Mouse (Mus musculus) embryonic facial prominence, embryonic 11.5 days (tissue): ENCODE measurements around the gene Itih5. TPM values are rescaled to one million over a fixed set of nuclear protein-coding genes. Genes with fewer than 3 reads are reported as not detected.

Experiments used
- ATAC-seq: fragments of 200-750 bp; cut with Nextera tagmentation; replicated peaks from 2 replicates; pipeline ENCODE4 v1.8.0; 2017; ENCODE audit warnings: low read depth; ENCODE audit not compliant: insufficient number of reproducible peaks, low FRiP score, low TSS enrichment
- DNase-seq: peaks from one replicate; pipeline ENCODE4 v3.0.0-alpha.2; 2015; ENCODE audit warnings: low spot score
- H3K27ac ChIP-seq: fragments of 300-500 bp; sonication (generic); replicated peaks from 2 replicates; pipeline ENCODE4 v1.5.1; 2014; ENCODE audit warnings: mild to moderate bottlenecking, low read depth, low read length, control low read depth
- H3K27me3 ChIP-seq: fragments of 300-500 bp; sonication (generic); 2 replicates; pipeline ENCODE4 v1.6.1; 2014; ENCODE audit warnings: mild to moderate bottlenecking, low read length, moderate library complexity, mixed read lengths; ENCODE audit not compliant: control insufficient read depth, insufficient read depth
- H3K36me3 ChIP-seq: fragments of 300-500 bp; sonication (generic); replicated peaks from 2 replicates; pipeline ENCODE4 v1.6.1; 2014; ENCODE audit warnings: low read depth, mild to moderate bottlenecking, low read length, moderate library complexity, mixed read lengths; ENCODE audit not compliant: control insufficient read depth, insufficient read depth
- H3K4me1 ChIP-seq: fragments of 300-500 bp; sonication (generic); 2 replicates; pipeline ENCODE4 v1.6.1; 2014; ENCODE audit warnings: low read length, mixed read lengths; ENCODE audit not compliant: control insufficient read depth, insufficient read depth
- H3K4me2 ChIP-seq: fragments of 300-500 bp; sonication (generic); 2 replicates; pipeline ENCODE4 v1.6.1; 2014; ENCODE audit warnings: low read depth, mild to moderate bottlenecking, control low read depth, low read length, moderate library complexity
- H3K4me3 ChIP-seq: fragments of 300-500 bp; sonication (generic); 2 replicates; pipeline ENCODE4 v1.5.1; 2014; ENCODE audit warnings: low read depth, low read length, control low read depth
- H3K9ac ChIP-seq: fragments of 300-500 bp; sonication (generic); replicated peaks from 2 replicates; pipeline ENCODE4 v1.6.1; 2014; ENCODE audit warnings: mild to moderate bottlenecking, control low read depth, low read length
- H3K9me3 ChIP-seq: fragments of 300-500 bp; sonication (generic); replicated peaks from 2 replicates; pipeline ENCODE4 v1.6.1; 2016; ENCODE audit warnings: mild to moderate bottlenecking, low read length, inconsistent platforms, mixed read lengths; ENCODE audit not compliant: control insufficient read depth
- WGBS: fragments of 180-500 bp; shearing (Covaris S2); extraction: QIAGEN DNeasy Blood & Tissue Kit; methylation state at CpG from one replicate; pipeline ENCODE4 v1.1.7; 2014; 5-methylcytosine and 5-hydroxymethylcytosine counted together
- polyA plus RNA-seq: library from polyadenylated mRNA; unstranded; fragments of >200 nt; fragmentation: Nextera tagmentation; extraction: Ambion mirVana; gene quantifications from 2 replicates; pipeline ENCODE4 v1.2.1, GENCODE M21; 2014

Itih5 gene
- polyA plus RNA-seq, 1 experiment from 2014 or later, result 3.9 TPM

DNA sequence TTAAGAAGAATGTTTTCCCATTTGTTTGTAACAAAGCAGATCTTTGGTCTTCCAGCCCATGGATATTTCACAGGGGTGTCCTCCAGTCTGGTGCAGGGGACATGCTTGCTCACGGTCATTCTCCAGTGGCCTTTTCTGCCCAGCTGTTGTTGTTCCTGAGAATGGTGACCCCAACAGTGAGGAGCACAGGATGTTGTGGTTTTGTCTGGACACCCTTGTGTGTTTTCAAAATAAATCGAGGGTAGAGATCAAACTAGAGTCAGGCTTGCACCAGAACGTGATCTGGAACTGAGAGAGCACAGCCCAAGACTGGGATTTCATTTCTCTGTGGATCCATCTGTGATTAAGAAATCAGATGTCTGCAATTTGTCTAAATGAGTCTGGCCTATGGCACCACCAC is 40.2 kb downstream of the Itih5 start:
- H3K27me3 ChIP-seq, result no peaks in the 10 kb centered on the region
- no peaks in the 10 kb centered on the region for H3K36me3 ChIP-seq
- H3K9me3 ChIP-seq, result no peaks in the 10 kb centered on the region
- no peak overlapping the region for H3K4me2 ChIP-seq
- H3K4me3 ChIP-seq, result no peak overlapping the region
- WGBS, result 46% methylated on average over 3 of the region's 3 CpGs
- no peaks in the 10 kb centered on the region for H3K4me1 ChIP-seq
- ATAC-seq (no peak), DNase-seq (no peak)
- no peak overlapping the region for H3K9ac ChIP-seq
- no peak overlapping the region for H3K27ac ChIP-seq

DNA sequence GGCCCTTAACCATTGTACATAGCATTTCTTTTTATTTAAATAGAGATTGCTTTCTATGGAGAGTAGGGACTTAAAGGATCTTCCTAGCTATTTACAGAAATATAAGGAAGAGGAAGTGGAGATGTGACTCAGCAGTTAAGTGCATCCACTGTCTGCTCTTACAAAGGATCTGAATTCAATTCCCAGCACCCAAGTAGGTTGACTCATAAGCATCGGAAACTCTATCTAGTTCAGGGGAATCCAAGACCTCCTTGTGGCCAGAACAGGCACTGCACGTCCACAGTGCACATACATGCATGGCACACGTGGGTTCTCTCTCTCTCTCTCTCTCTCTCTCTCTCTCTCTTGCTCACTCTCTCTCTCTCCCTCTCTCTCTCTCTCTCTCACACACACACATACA is 41.8 kb downstream of the Itih5 start:
- H3K4me2 ChIP-seq, result no peak overlapping the region
- 86% methylated on average over 3 of the region's 3 CpGs for WGBS
- DNase-seq (peak; percentile 9), ATAC-seq (no peak)
- no peaks in the 10 kb centered on the region for H3K4me1 ChIP-seq
- H3K9me3 ChIP-seq, result no peaks in the 10 kb centered on the region
- H3K27ac ChIP-seq, result no peak overlapping the region
- no peak overlapping the region for H3K9ac ChIP-seq
- H3K4me3 ChIP-seq, result no peak overlapping the region
- H3K36me3 ChIP-seq, result no peaks in the 10 kb centered on the region
- H3K27me3 ChIP-seq, result no peaks in the 10 kb centered on the region

DNA sequence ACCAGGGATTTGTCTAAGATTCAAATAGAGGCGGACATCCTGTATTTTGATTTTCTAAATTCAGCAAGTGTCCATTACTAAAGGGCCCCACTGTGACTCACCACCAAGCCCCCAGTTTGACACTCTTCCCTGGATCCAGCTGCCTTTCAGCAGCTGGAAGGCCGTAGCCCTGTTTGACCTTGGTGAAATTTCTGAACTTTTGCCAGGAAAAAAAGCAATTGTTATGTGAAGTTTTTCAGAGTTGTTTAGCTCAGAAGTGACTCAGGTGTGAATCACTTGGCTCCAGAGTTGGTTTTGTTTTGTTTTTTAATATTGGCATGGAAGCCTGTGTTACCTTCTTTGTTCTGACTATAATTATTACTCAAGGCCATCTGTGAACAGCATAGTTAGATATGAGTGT is 46.0 kb downstream of the Itih5 start:
- no peak overlapping the region for H3K9ac ChIP-seq
- no peaks in the 10 kb centered on the region for H3K36me3 ChIP-seq
- no peak overlapping the region for H3K4me2 ChIP-seq
- no peaks in the 10 kb centered on the region for H3K9me3 ChIP-seq
- no peaks in the 10 kb centered on the region for H3K27me3 ChIP-seq
- H3K4me1 ChIP-seq, result no peaks in the 10 kb centered on the region
- WGBS, result 80% methylated on average over 2 of the region's 2 CpGs
- DNase-seq (no peak), ATAC-seq (no peak)
- H3K4me3 ChIP-seq, result no peak overlapping the region
- H3K27ac ChIP-seq, result no peak overlapping the region

GRCm38 (mm10) chr2:10200736-10201285 is 47.4 kb downstream of the Itih5 start:
- DNase-seq, result no peak

DNA sequence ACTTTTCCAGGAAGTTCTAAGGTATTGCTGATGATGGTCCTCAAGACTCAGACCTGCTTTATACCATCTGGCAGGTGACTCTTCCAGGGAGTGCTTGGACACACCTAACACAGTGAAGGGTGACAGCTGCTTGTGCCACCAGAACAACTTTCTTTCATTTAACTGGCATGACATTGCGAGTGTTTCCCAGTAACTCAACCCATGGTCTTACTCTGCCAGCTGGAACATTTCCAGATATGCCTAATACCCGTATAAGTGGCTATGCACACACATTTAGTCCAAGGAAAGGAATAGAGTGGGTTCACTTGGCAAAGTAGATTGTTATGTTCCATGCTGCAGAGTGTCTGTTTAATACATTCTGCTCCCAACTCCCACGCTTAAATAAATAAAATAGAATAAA is 50.9 kb downstream of the Itih5 start:
- H3K4me3 ChIP-seq, result no peak overlapping the region
- WGBS, result 91% methylated on average over 3 of the region's 3 CpGs
- no peak for ATAC-seq

More at GRCm38 (mm10) chr2:10200736-10201285, 47.4 kb downstream of the Itih5 start:
- Histone ChIP-seq H3K4me1 (no peaks in the 10 kb centered on the region), H3K27ac (no peak overlapping the region), H3K27me3 (no peaks in the 10 kb centered on the region), H3K4me2 (no peak overlapping the region), H3K9me3 (no peaks in the 10 kb centered on the region), H3K36me3 (no peaks in the 10 kb centered on the region), H3K4me3 (no peak overlapping the region), H3K9ac (no peak overlapping the region)
- ATAC-seq, result no peak
- 64% methylated on average over 3 of the region's 3 CpGs for WGBS

DNA sequence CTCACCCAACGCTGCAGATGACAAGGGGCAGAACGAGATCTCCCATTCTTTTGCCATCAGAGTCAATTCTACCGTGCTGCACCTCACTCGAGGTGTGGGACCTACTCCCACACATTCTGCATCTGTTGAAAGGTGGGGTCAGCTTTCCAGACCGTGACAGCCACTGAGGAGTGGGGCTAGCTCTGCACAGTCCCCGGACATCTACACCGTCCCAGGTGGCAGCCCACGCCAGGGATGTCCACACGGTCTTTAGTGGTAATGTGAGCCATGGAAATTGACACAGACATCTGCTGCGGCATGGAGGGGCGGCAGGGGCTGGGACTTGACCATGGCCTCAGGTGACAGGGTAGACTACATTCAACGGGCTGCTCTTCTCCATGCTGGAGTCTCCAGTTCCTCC is 60.1 kb downstream of the Itih5 start:
- Histone ChIP-seq H3K27me3 (no peaks in the 10 kb centered on the region), H3K4me2 (no peak overlapping the region), H3K27ac (no peak overlapping the region), H3K36me3 (no peaks in the 10 kb centered on the region), H3K4me1 (no peaks in the 10 kb centered on the region), H3K9ac (no peak overlapping the region), H3K9me3 (no peaks in the 10 kb centered on the region), H3K4me3 (no peak overlapping the region)
- ATAC-seq (0 out of 2 replicates have a peak, but pooled peaks have one; percentile 45), DNase-seq (no peak)
- 86% methylated on average over 12 of the region's 12 CpGs for WGBS

More for the DNA sequence above, 50.9 kb downstream of the Itih5 start:
- no peaks in the 10 kb centered on the region for H3K4me1 ChIP-seq
- H3K9me3 ChIP-seq, result no peaks in the 10 kb centered on the region
- H3K4me2 ChIP-seq, result no peak overlapping the region
- no peak for DNase-seq
- no peaks in the 10 kb centered on the region for H3K36me3 ChIP-seq
- H3K27me3 ChIP-seq, result no peaks in the 10 kb centered on the region
- H3K9ac ChIP-seq, result no peak overlapping the region
- no peak overlapping the region for H3K27ac ChIP-seq

- H3K4me3 ChIP-seq, result no peak overlapping the region
- WGBS, result 78% methylated on average over 7 of the region's 7 CpGs
- no peak for DNase-seq
- H3K27ac ChIP-seq, result no peak overlapping the region
- no peak for ATAC-seq
- H3K9me3 ChIP-seq, result no peaks in the 10 kb centered on the region
- H3K4me1 ChIP-seq, result no peaks in the 10 kb centered on the region
- H3K27me3 ChIP-seq, result no peaks in the 10 kb centered on the region
- H3K9ac ChIP-seq, result no peak overlapping the region
- no peak overlapping the region for H3K4me2 ChIP-seq
- H3K36me3 ChIP-seq, result no peaks in the 10 kb centered on the region
These were observed 62.6 kb downstream of the Itih5 start for GRCm38 (mm10) chr2:10215876-10216565.

GRCm38 (mm10) chr2:10216566-10217247 is 63.3 kb downstream of the Itih5 start:
- 37% methylated on average over 7 of the region's 7 CpGs for whole genome bisulfite sequencing
- Histone ChIP-seq H3K27ac (no peak overlapping the region), H3K27me3 (no peaks in the 10 kb centered on the region), H3K9me3 (no peaks in the 10 kb centered on the region), H3K9ac (peak overlapping the region; percentile 25; the same call in 1 of the 2 replicates), H3K36me3 (no peaks in the 10 kb centered on the region), H3K4me1 (no peaks in the 10 kb centered on the region), H3K4me3 (no peak overlapping the region), H3K4me2 (no peak overlapping the region)
- DNase-seq, result peak; percentile 29
- ATAC-seq, result no peak
